Mouse (Mus musculus) splenic B cell, adult 2 months (primary cell): ENCODE measurements at regions not wholly inside any gene's neighbourhood (a gene's known extent, or its start where the extent isn't known, plus 50 kb on each side); places are given as distances from the start of the nearest gene placed in this dataset.

ENCODE experiments used
- DNase-seq: peaks from one replicate; pipeline ENCODE4 v3.0.0-alpha.2; 2011; ENCODE audit warnings: low read depth, low spot score
- H3K27me3 ChIP-seq: 2 replicates; pipeline ENCODE4 v1.6.1; 2012; ENCODE audit warnings: mild to moderate bottlenecking, low read length, moderate library complexity, mixed read lengths; ENCODE audit not compliant: control insufficient read depth, poor library complexity, insufficient read depth, severe bottlenecking
- H3K36me3 ChIP-seq: 2 replicates; pipeline ENCODE4 v1.6.1; 2012; ENCODE audit warnings: mild to moderate bottlenecking, low read length, moderate library complexity, mixed read lengths; ENCODE audit not compliant: control insufficient read depth, poor library complexity, insufficient read depth, severe bottlenecking

- no peaks in the 10 kb centered on the region for H3K36me3 ChIP-seq
- no peak for DNase-seq
- no peaks in the 10 kb centered on the region for H3K27me3 ChIP-seq
Observed at GRCm38 (mm10) chr10:66925553-66926127, 170.3 kb upstream of the Jmjd1c start.

GRCm38 (mm10) chr10:66927651-66928050 is 168.3 kb upstream of the Jmjd1c start:
- DNase-seq = no peak
- Histone ChIP-seq H3K36me3 (no peaks in the 10 kb centered on the region), H3K27me3 (no peaks in the 10 kb centered on the region)

GRCm38 (mm10) chr10:66928211-66928990 is 167.5 kb upstream of the Jmjd1c start:
- no peak for DNase-seq
- Histone ChIP-seq H3K27me3 (no peaks in the 10 kb centered on the region), H3K36me3 (no peaks in the 10 kb centered on the region)

GRCm38 (mm10) chr10:66930563-66930962 is 165.4 kb upstream of the Jmjd1c start:
- Histone ChIP-seq H3K27me3 (no peaks in the 10 kb centered on the region), H3K36me3 (no peaks in the 10 kb centered on the region)
- peak; percentile 31 for DNase-seq

- Histone ChIP-seq H3K36me3 (no peaks in the 10 kb centered on the region), H3K27me3 (no peaks in the 10 kb centered on the region)
- no peak for DNase-seq
Observed at GRCm38 (mm10) chr10:66931505-66931904, 164.4 kb upstream of the Jmjd1c start.

GRCm38 (mm10) chr10:66932544-66932943 is 163.4 kb upstream of the Jmjd1c start:
- Histone ChIP-seq H3K36me3 (no peaks in the 10 kb centered on the region), H3K27me3 (no peaks in the 10 kb centered on the region)
- peak; percentile 76 for DNase-seq

GRCm38 (mm10) chr10:66933689-66934088 is 162.2 kb upstream of the Jmjd1c start:
- H3K36me3 ChIP-seq = no peaks in the 10 kb centered on the region
- DNase-seq = no peak

GRCm38 (mm10) chr10:66935731-66936130 is 160.2 kb upstream of the Jmjd1c start:
- Histone ChIP-seq H3K36me3 (no peaks in the 10 kb centered on the region), H3K27me3 (no peaks in the 10 kb centered on the region)
- DNase-seq = no peak

More at GRCm38 (mm10) chr10:66933689-66934088, 162.2 kb upstream of the Jmjd1c start:
- H3K27me3 ChIP-seq = no peaks in the 10 kb centered on the region

- peak; percentile 67 for DNase-seq
- Histone ChIP-seq H3K36me3 (no peaks in the 10 kb centered on the region), H3K27me3 (no peaks in the 10 kb centered on the region)
Observed at GRCm38 (mm10) chr10:66937116-66937515, 158.8 kb upstream of the Jmjd1c start.

- H3K27me3 ChIP-seq = no peaks in the 10 kb centered on the region
- no peaks in the 10 kb centered on the region for H3K36me3 ChIP-seq
- no peak for DNase-seq
Observed at GRCm38 (mm10) chr10:66940368-66940767, 155.6 kb upstream of the Jmjd1c start.

GRCm38 (mm10) chr10:66940922-66941321 is 155.0 kb upstream of the Jmjd1c start:
- no peak for DNase-seq
- H3K27me3 ChIP-seq = no peaks in the 10 kb centered on the region
- no peaks in the 10 kb centered on the region for H3K36me3 ChIP-seq

GRCm38 (mm10) chr10:66941974-66942373 is 154.0 kb upstream of the Jmjd1c start:
- DNase-seq = no peak
- no peaks in the 10 kb centered on the region for H3K36me3 ChIP-seq
- H3K27me3 ChIP-seq = no peaks in the 10 kb centered on the region

- H3K27me3 ChIP-seq = no peaks in the 10 kb centered on the region
- DNase-seq = no peak
- no peaks in the 10 kb centered on the region for H3K36me3 ChIP-seq
Observed at GRCm38 (mm10) chr10:66943875-66944274, 152.1 kb upstream of the Jmjd1c start.

- Histone ChIP-seq H3K27me3 (no peaks in the 10 kb centered on the region), H3K36me3 (no peaks in the 10 kb centered on the region)
- DNase-seq = no peak
Observed at GRCm38 (mm10) chr10:66946161-66946560, 149.8 kb upstream of the Jmjd1c start.

- DNase-seq = no peak
- H3K27me3 ChIP-seq = no peaks in the 10 kb centered on the region
- H3K36me3 ChIP-seq = no peaks in the 10 kb centered on the region
Observed at GRCm38 (mm10) chr10:66948329-66948728, 147.6 kb upstream of the Jmjd1c start.
